Mouse (Mus musculus) kidney, adult 2 months (tissue): Measurements from ENCODE around the gene Slc4a8. TPM values are rescaled to one million over a fixed set of nuclear protein-coding genes. Genes with fewer than 3 reads are reported as not detected.

Source experiments
- DNase-seq: peaks from one replicate; pipeline ENCODE4 v3.0.0; 2021
- H3K27ac ChIP-seq: fragments of 200-500 bp; 2 replicates; pipeline ENCODE4 v1.5.1; 2012; ENCODE audit warnings: low read depth, low read length, control low read depth, inconsistent platforms; ENCODE audit not compliant: insufficient read depth
- H3K27me3 ChIP-seq: fragments of 200-500 bp; replicated peaks from 2 replicates; pipeline ENCODE4 v1.6.1; 2012; ENCODE audit warnings: mild to moderate bottlenecking, moderate library complexity, low read length, inconsistent platforms; ENCODE audit not compliant: control insufficient read depth, insufficient read depth
- H3K36me3 ChIP-seq: fragments of 200-500 bp; 2 replicates; pipeline ENCODE4 v1.6.1; 2012; ENCODE audit warnings: mild to moderate bottlenecking, moderate library complexity, low read length, inconsistent platforms; ENCODE audit not compliant: control insufficient read depth, insufficient read depth
- H3K4me1 ChIP-seq: fragments of 200-500 bp; 2 replicates; pipeline ENCODE4 v1.6.1; 2011; ENCODE audit warnings: low read length; ENCODE audit not compliant: control insufficient read depth, insufficient read depth
- H3K4me3 ChIP-seq: fragments of 200-500 bp; 2 replicates; pipeline ENCODE4 v1.5.1; 2011; ENCODE audit warnings: mild to moderate bottlenecking, low read depth, low read length, control low read depth; ENCODE audit not compliant: insufficient read depth
- CTCF ChIP-seq: fragments of 200-500 bp; conservative IDR thresholded peaks from 2 replicates; pipeline ENCODE4 v1.5.1; 2011; ENCODE audit warnings: low read depth, mild to moderate bottlenecking, control low read depth, low read length, moderate library complexity, mixed read lengths; ENCODE audit not compliant: insufficient read depth, insufficient read length
- POLR2A ChIP-seq: fragments of 200-500 bp; IDR thresholded peaks from one replicate; pipeline ENCODE4 v1.6.1; 2011; ENCODE audit warnings: low read depth, low read length, control low read depth
- WGBS: fragments of 180-500 bp; shearing (Covaris S2); methylation state at CpG from one replicate; pipeline ENCODE4 v1.1.7; 2018; 5-methylcytosine and 5-hydroxymethylcytosine counted together
- polyA plus RNA-seq: library from polyadenylated mRNA; depleted of rRNA; stranded (reverse); fragments of >200 nt; gene quantifications from 2 replicates; pipeline ENCODE4 v1.2.3, GENCODE M21; 2012; rRNA removed

The Slc4a8 gene
- 5.9 TPM in 2 replicates for polyA plus RNA-seq

DNA sequence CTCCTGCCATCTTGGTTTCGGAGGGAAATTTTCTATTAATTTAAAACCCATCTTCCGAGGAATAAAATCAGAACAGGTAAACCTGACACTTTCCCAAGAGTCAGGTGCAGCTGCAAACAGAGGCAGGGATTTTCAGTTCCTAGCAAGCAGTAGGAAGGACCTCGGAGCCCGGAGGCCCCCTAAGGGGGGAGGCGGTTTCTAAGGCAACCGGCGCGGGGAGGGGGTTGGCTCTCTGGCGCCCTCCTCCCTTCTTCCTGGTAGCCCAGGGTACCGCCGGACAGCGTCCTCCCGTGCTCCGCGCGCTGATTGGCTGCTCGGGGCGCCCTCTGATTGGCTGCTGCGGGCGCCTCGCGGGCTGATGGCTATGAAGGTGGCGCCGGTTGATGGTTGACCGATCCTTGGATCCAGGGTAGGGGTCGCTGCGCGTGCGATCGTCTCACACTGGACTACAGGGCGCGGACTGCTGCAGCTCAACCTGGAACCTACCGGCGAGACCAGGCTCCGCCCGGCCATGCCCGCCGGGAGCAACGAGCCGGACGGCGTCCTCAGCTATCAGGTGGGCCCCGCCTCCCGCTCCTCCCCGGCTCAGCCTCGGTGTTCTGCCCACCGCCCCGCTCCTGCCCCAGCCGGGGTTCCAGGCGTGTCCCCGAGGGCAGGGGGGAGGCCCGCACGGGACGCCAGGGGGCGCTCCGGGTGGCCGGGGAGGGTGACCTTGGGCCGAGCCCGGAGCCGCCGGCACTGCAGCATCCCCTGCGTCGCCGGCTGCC is at the start of gene Slc4a8:
TSS of gene Slc4a8 (plus strand) at position 329 of the 767 bp plus-strand sequence.
- no peaks in the 10 kb centered on the region for H3K36me3 ChIP-seq
- H3K4me3 ChIP-seq = peak within 1 kb of the TSS; percentile 61
- no peaks in the 10 kb centered on the region; the same call in 1 of the 2 replicates for H3K4me1 ChIP-seq
- no peaks in the 10 kb centered on the region for H3K27me3 ChIP-seq
- peak within 1 kb of the TSS; percentile 66 for H3K27ac ChIP-seq
- TF ChIP-seq CTCF (no peak; the same call in 1 of the 2 replicates), POLR2A (no peak)
- DNase-seq = peak; percentile 93
- 0% methylated on average over 60 of the region's 64 CpGs for WGBS

DNA sequence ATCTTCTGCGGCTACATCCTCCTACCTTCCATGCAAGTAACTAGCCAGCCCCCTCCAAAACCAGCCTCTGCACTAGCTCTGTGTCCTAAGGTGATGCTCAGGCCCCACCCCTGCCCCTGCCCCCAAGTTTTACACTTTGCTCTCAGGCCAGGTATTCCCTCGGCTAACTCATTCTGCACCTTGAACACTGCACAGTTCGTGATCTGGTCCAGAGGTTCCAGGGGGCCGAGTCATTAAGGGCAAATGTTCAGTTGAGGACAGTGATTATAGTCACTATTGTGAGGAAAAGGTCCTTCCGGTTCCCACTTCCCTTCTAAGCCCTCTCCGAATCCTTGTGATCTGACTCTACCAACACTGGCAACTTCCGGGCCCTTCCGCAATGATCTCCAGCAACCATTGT is 47.1 kb upstream of the Slc4a8 start:
- 71% methylated on average over 8 of the region's 8 CpGs for WGBS
- no peak overlapping the region for H3K27ac ChIP-seq
- no peak overlapping the region for H3K4me3 ChIP-seq
- TF ChIP-seq POLR2A (no peak), CTCF (no peak)
- H3K36me3 ChIP-seq = no peaks in the 10 kb centered on the region
- H3K27me3 ChIP-seq = no peaks in the 10 kb centered on the region
- peaks cover 12% of the 10 kb centered on the region for H3K4me1 ChIP-seq
- DNase-seq = peak; percentile 61

DNA sequence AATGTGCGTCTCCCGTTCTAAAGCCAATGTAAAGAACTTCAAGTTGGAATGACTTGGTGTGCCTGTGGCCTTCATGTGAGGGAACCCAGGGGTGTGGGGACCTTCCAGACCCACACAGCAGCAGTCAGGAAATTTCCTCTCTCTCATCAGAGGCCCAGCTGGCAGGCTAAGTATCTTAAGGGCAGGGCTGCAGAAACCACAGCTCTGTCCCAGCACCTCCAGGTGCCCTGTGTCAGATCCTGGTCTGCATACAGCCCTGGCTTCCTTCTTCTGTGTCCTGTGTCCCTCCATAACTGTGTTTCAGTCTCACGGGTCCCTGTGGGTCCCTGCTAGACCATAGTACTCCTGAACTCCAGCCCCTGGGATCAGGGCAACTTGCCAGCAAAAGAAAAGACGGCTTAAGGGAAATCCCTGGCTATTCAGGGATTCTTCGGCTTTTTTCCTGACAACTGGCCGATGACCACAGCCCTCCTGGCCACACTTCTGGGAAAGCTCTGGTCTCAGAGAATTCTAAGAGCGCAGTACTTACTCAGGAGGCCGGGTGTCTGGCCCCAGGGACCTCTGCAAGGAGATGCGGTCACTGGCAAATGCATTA is 46.1 kb upstream of the Slc4a8 start:
- 64% methylated on average over 9 of the region's 9 CpGs for WGBS
- peak; percentile 65 for DNase-seq
- peaks cover 7% of the 10 kb centered on the region for H3K4me1 ChIP-seq
- no peak overlapping the region for H3K27ac ChIP-seq
- H3K4me3 ChIP-seq = no peak overlapping the region
- no peaks in the 10 kb centered on the region for H3K36me3 ChIP-seq
- no peaks in the 10 kb centered on the region for H3K27me3 ChIP-seq
- TF ChIP-seq CTCF (no peak), POLR2A (no peak)

DNA sequence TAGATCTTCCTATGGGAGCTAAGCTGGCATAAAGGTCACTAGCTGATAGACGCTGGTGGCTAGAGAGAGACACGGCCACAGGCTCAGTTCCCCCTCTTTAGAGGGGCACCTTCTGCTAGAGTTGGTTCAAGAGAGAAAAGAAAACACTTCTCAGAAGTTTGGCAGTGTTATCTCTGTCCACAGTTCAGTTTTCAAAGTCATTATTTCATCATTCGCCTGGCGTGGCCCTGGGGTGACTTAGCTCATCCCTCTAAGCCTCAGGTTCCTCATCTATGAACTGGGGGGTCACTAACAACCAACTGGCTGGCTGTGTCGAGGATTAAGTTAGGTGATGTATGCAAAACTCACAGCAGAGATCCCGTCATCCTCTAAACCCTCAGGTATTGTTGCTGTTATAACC is 43.6 kb upstream of the Slc4a8 start:
- Histone ChIP-seq H3K36me3 (no peaks in the 10 kb centered on the region), H3K4me1 (no peaks in the 10 kb centered on the region)
- DNase-seq = no peak

DNA sequence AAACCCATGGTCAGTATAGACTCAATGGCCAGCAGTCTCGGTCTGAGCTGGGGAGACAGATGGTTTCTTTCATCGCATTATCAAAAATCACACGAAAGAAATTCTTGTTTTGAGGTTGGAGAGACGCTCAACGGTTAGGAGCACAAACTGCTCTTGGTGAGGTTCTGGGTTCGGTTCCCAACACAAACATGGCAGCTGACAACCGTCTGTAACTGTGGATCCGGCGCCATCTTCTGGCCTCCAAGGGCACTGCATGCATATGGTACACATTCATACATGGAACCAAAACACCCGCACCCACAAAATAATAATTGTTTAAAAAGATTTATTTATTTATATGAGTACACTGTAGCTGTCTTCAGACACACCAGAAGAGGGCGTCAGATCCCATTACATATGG is 43.0 kb upstream of the Slc4a8 start:
- Histone ChIP-seq H3K4me3 (no peak overlapping the region), H3K27ac (no peak overlapping the region), H3K36me3 (no peaks in the 10 kb centered on the region), H3K4me1 (no peaks in the 10 kb centered on the region), H3K27me3 (no peaks in the 10 kb centered on the region)
- TF ChIP-seq POLR2A = no peak
- TF ChIP-seq CTCF = peak; percentile 32; the same call in 1 of the 2 replicates
- DNase-seq = no peak
- WGBS = 84% methylated on average over 11 of the region's 11 CpGs

More for the DNA sequence above, 43.6 kb upstream of the Slc4a8 start:
- WGBS = 78% methylated on average over 6 of the region's 6 CpGs
- H3K27ac ChIP-seq = no peak overlapping the region
- TF ChIP-seq CTCF (no peak), POLR2A (no peak)
- no peaks in the 10 kb centered on the region for H3K27me3 ChIP-seq
- no peak overlapping the region for H3K4me3 ChIP-seq

DNA sequence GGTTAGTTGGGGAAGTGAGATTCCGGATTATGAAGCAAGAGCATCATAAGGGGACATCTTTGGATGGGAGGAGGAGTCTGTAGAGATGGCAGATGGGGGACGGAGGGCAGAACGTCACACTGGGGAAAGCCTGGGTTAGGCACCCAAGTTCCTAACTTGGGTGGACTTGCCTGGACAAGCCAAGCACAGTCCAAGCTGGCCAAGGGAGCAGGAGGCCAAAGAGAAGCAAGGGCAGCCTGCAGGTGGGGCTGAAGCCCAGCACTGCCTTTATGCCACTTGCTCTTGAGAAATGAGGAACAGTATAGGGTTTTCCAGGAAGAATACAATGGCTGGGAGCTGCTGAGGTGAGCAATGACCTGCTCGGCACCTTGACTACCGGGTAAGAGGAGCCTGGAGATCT is 42.3 kb upstream of the Slc4a8 start:
- H3K36me3 ChIP-seq = no peaks in the 10 kb centered on the region
- H3K27ac ChIP-seq = no peak overlapping the region
- no peak for DNase-seq
- no peaks in the 10 kb centered on the region for H3K27me3 ChIP-seq
- WGBS = 94% methylated on average over 5 of the region's 5 CpGs
- TF ChIP-seq CTCF (no peak), POLR2A (no peak)
- no peaks in the 10 kb centered on the region for H3K4me1 ChIP-seq
- no peak overlapping the region for H3K4me3 ChIP-seq

DNA sequence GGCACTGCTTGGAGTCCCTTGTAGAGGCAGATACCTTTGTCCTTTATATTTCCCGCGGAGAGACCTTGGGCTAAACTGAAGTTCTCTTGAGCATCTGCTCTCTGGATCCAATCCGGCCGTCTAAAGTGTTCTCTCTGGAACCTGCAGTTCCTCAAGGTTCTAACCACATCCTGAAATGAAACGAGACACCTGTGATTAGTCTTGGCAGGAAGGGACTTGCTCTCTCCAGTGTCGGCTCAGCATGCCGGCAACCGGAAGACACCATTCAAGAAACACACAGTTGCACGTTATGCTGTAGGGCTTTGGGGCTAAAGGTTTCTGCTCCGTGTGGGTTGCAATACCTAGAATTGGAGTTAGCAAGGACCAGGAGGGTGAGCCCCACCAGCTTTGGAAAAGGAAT is 41.5 kb upstream of the Slc4a8 start:
- H3K27me3 ChIP-seq = no peaks in the 10 kb centered on the region
- no peaks in the 10 kb centered on the region for H3K36me3 ChIP-seq
- no peak for TF ChIP-seq POLR2A
- H3K27ac ChIP-seq = no peak overlapping the region
- 74% methylated on average over 10 of the region's 10 CpGs for WGBS
- H3K4me3 ChIP-seq = no peak overlapping the region
- no peaks in the 10 kb centered on the region for H3K4me1 ChIP-seq
- DNase-seq = no peak
